Mouse (Mus musculus) embryonic facial prominence, embryonic 13.5 days (tissue): ENCODE results near the gene Dgkg. TPM values are rescaled to one million over a fixed set of nuclear protein-coding genes. Genes with fewer than 3 reads are reported as not detected.

Source experiments
- ATAC-seq: fragments of 200-750 bp; cut with Nextera tagmentation; 2 replicates; pipeline ENCODE4 v1.8.0; 2017; ENCODE audit warnings: low read depth; ENCODE audit not compliant: insufficient number of reproducible peaks, insufficient read depth, low FRiP score, low TSS enrichment
- H3K27ac ChIP-seq: fragments of 300-500 bp; sonication (generic); 2 replicates; pipeline ENCODE4 v1.5.1; 2015; ENCODE audit warnings: moderate library complexity, mild to moderate bottlenecking, inconsistent platforms
- H3K27me3 ChIP-seq: fragments of 300-500 bp; sonication (generic); 2 replicates; pipeline ENCODE4 v1.6.1; 2015; ENCODE audit warnings: mild to moderate bottlenecking, inconsistent platforms
- H3K36me3 ChIP-seq: fragments of 300-500 bp; sonication (generic); 2 replicates; pipeline ENCODE4 v1.6.1; 2015; ENCODE audit warnings: mild to moderate bottlenecking, inconsistent platforms
- H3K4me1 ChIP-seq: fragments of 300-500 bp; sonication (generic); 2 replicates; pipeline ENCODE4 v1.6.1; 2015; ENCODE audit warnings: inconsistent platforms
- H3K4me2 ChIP-seq: fragments of 300-500 bp; sonication (generic); 2 replicates; pipeline ENCODE4 v1.6.1; 2015; ENCODE audit warnings: moderate library complexity, mild to moderate bottlenecking, inconsistent platforms
- H3K4me3 ChIP-seq: fragments of 300-500 bp; sonication (generic); 2 replicates; pipeline ENCODE4 v1.5.1; 2015; ENCODE audit warnings: mild to moderate bottlenecking, inconsistent platforms
- H3K9ac ChIP-seq: fragments of 300-500 bp; sonication (generic); 2 replicates; pipeline ENCODE4 v1.6.1; 2015; ENCODE audit warnings: mild to moderate bottlenecking, inconsistent platforms
- H3K9me3 ChIP-seq: fragments of 300-500 bp; sonication (generic); 2 replicates; pipeline ENCODE4 v1.6.1; 2016; ENCODE audit warnings: inconsistent platforms
- WGBS: fragments of 180-500 bp; shearing (Covaris S2); methylation state at CpG from one replicate; pipeline ENCODE4 v1.1.7; 2015; ENCODE audit warnings: mixed read lengths; 5-methylcytosine and 5-hydroxymethylcytosine counted together
- polyA plus RNA-seq: library from polyadenylated mRNA; unstranded; fragments of >200 nt; fragmentation: Nextera tagmentation; extraction: Ambion mirVana; gene quantifications from 2 replicates; pipeline ENCODE4 v1.2.1, GENCODE M21; 2015

The Dgkg gene
- polyA plus RNA-seq, 1 experiment from 2014 or later, result 0.13 TPM

GRCm38 (mm10) chr16:22589619-22590018 is 67.4 kb downstream of the Dgkg start:
- 70% methylated on average over 5 of the region's 5 CpGs for WGBS
- no peak for ATAC-seq
- H3K4me2 ChIP-seq, result no peak overlapping the region
- no peaks in the 10 kb centered on the region for H3K4me1 ChIP-seq
- H3K9ac ChIP-seq, result no peak overlapping the region
- no peaks in the 10 kb centered on the region for H3K9me3 ChIP-seq
- H3K27me3 ChIP-seq, result no peaks in the 10 kb centered on the region
- no peaks in the 10 kb centered on the region for H3K36me3 ChIP-seq
- no peak overlapping the region for H3K4me3 ChIP-seq
- H3K27ac ChIP-seq, result no peak overlapping the region

DNA sequence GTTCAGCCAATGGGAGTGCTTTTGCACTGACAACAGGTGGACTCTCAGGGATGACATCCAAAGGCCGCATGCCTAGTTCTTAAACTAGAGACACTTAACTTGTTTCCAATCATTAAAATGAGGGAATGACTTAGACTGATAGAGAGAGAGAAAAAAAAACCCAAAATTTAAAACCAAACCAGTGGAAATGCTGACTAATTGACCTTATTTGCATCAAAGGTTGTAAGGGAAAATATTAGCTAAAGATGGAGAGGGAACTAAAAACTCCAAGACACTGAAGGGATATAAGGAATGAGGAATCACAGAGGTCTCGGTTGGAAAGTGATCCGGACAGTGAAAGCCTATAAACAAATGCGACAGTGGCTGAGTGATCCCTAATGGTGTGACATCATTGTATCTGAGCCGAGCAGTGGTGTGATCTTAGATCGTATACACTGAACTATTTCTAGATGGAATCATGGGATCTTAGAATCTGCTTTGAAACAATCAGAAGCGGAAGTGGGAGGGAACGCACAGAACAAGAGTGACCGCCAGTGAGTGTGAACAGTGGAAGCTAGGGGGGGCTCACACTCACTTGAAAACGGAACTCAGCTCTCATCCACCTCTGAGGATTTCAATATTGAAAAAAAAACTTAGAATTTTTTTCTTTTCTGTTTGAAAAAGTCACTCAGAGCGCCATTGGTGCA is 70.7 kb downstream of the Dgkg start:
- Histone ChIP-seq H3K9me3 (no peaks in the 10 kb centered on the region), H3K27ac (no peak overlapping the region), H3K4me2 (no peak overlapping the region), H3K9ac (no peak overlapping the region), H3K36me3 (no peaks in the 10 kb centered on the region), H3K27me3 (no peaks in the 10 kb centered on the region), H3K4me3 (no peak overlapping the region), H3K4me1 (peaks cover 9% of the 10 kb centered on the region)
- no peak for ATAC-seq
- 81% methylated on average over 11 of the region's 11 CpGs for WGBS

DNA sequence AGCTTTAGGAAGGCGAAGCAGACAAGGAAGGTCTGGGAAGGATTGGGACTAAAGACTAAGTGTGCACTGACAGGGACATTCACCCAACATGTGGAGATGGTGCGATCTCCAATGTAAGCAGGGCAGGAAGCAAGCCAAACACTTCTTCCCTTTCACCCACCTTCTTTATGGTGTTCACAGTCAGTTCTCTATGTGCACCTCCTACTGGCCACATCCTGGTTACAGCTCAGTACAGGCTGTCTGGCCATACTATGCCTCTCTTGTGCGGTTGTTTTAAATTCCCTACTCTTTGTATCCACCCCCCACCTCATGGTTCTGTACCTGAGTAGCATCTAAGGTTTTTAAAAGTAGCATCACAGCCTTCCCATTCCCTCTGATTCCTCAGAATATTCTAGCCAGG is 71.5 kb downstream of the Dgkg start:
- Histone ChIP-seq H3K4me2 (no peak overlapping the region), H3K27ac (no peak overlapping the region), H3K27me3 (no peaks in the 10 kb centered on the region), H3K4me1 (peaks cover 9% of the 10 kb centered on the region), H3K36me3 (no peaks in the 10 kb centered on the region), H3K4me3 (no peak overlapping the region), H3K9ac (no peak overlapping the region), H3K9me3 (no peaks in the 10 kb centered on the region)
- ATAC-seq, result no peak
- 83% methylated on average over 3 of the region's 3 CpGs for WGBS

- H3K4me1 ChIP-seq, result peaks cover 9% of the 10 kb centered on the region
- no peaks in the 10 kb centered on the region for H3K9me3 ChIP-seq
- 64% methylated on average over 2 of the region's 2 CpGs for WGBS
- no peak overlapping the region for H3K4me3 ChIP-seq
- H3K4me2 ChIP-seq, result no peak overlapping the region
- no peak for ATAC-seq
- no peak overlapping the region for H3K9ac ChIP-seq
- no peaks in the 10 kb centered on the region for H3K36me3 ChIP-seq
- no peaks in the 10 kb centered on the region for H3K27me3 ChIP-seq
- no peak overlapping the region for H3K27ac ChIP-seq
These were observed 73.6 kb downstream of the Dgkg start for GRCm38 (mm10) chr16:22583401-22583800.

DNA sequence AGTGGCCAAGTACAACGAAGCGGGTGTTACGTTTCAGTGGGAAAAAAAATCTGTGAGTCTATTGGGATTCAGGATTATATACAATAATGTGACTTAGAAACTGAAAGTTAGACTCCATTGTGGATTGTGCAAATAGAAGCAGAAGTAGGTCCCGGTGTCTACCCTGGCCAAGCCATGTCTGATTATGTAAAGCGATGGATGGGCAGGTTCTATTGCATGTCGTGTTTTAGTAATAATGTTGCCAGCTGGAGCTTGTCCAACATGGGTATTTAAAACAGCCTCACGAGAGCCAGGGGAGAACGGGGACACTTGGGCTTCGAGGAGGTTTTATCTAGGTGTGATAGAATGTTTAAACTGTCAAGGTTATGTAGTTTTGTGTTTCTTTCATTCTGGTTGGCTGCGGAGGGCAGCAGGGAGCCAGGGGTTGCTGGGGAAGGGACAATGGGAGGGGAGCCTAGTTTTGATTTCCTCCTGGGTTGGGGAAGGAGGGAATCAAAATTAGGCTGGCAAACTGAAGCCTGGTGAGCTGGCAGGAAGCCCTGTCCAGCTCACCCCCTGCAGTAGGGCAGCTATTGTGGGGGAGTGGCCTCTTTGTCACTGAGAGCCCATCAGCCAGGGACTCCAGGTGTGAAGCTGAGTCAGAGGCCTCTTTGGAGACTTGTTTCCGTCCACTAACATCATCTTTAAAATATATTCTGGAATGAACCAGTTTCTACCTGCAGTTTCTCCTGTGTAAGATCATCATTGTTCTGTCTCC is 74.7 kb downstream of the Dgkg start:
- 53% methylated on average over 11 of the region's 11 CpGs for WGBS
- Histone ChIP-seq H3K4me2 (no peak overlapping the region), H3K27me3 (no peaks in the 10 kb centered on the region), H3K4me1 (peaks cover 9% of the 10 kb centered on the region), H3K27ac (no peak overlapping the region), H3K9me3 (no peaks in the 10 kb centered on the region), H3K36me3 (no peaks in the 10 kb centered on the region), H3K9ac (no peak overlapping the region), H3K4me3 (no peak overlapping the region)
- no peak for ATAC-seq

DNA sequence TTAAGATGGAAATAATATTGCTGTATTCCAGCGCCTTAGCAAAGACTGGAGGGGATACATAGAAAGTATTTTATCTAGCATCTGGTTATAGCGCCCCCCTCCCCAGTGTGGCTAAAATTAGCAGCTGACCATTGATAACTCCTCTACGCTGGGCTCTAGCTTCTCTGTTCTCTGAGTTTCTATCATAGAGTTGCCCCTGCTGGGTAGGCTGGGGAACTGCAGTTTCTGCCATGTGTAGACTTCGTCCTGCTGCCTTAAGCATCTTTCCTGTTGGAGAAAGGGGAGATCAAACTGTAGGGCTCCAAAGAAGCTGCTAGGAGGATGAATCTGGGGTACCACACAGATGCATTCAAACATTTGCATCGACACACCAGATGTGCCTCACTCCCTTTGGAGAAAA is 76.9 kb downstream of the Dgkg start:
- Histone ChIP-seq H3K27me3 (0 out of 2 replicates have a peak, but pooled peaks cover 3% of the 10 kb centered on the region), H3K9ac (no peak overlapping the region), H3K9me3 (no peaks in the 10 kb centered on the region), H3K4me1 (peaks cover 9% of the 10 kb centered on the region), H3K27ac (no peak overlapping the region), H3K36me3 (no peaks in the 10 kb centered on the region), H3K4me3 (no peak overlapping the region), H3K4me2 (no peak overlapping the region)
- 40% methylated on average over 5 of the region's 5 CpGs for WGBS
- ATAC-seq, result no peak

- WGBS, result 77% methylated on average over 10 of the region's 10 CpGs
- Histone ChIP-seq H3K27ac (no peak overlapping the region), H3K4me2 (no peak overlapping the region), H3K4me3 (no peak overlapping the region), H3K9ac (no peak overlapping the region), H3K36me3 (no peaks in the 10 kb centered on the region), H3K27me3 (0 out of 2 replicates have a peak, but pooled peaks cover 5% of the 10 kb centered on the region), H3K4me1 (peaks cover 10% of the 10 kb centered on the region), H3K9me3 (no peaks in the 10 kb centered on the region)
- no peak for ATAC-seq
These were observed 78.1 kb downstream of the Dgkg start for GRCm38 (mm10) chr16:22578883-22579282.

- ATAC-seq, result no peak
- Histone ChIP-seq H3K9ac (no peak overlapping the region), H3K4me1 (peaks cover 11% of the 10 kb centered on the region), H3K36me3 (no peaks in the 10 kb centered on the region), H3K9me3 (no peaks in the 10 kb centered on the region), H3K4me3 (no peak overlapping the region), H3K4me2 (no peak overlapping the region), H3K27ac (no peak overlapping the region), H3K27me3 (peaks cover 12% of the 10 kb centered on the region)
- WGBS, result 58% methylated on average over 8 of the region's 8 CpGs
These were observed 79.4 kb downstream of the Dgkg start for GRCm38 (mm10) chr16:22577656-22578055.

GRCm38 (mm10) chr16:22574164-22574563 is 82.9 kb downstream of the Dgkg start:
- 65% methylated on average over 7 of the region's 7 CpGs for WGBS
- Histone ChIP-seq H3K27me3 (peaks cover 28% of the 10 kb centered on the region), H3K4me2 (no peak overlapping the region), H3K36me3 (no peaks in the 10 kb centered on the region), H3K9ac (no peak overlapping the region), H3K4me3 (no peak overlapping the region), H3K27ac (no peak overlapping the region), H3K4me1 (0 out of 2 replicates have a peak, but pooled peaks cover 2% of the 10 kb centered on the region), H3K9me3 (no peaks in the 10 kb centered on the region)
- no peak for ATAC-seq

GRCm38 (mm10) chr16:22572641-22573341 is 84.2 kb downstream of the Dgkg start:
- 22% methylated on average over 21 of the region's 21 CpGs for WGBS
- Histone ChIP-seq H3K36me3 (no peaks in the 10 kb centered on the region), H3K4me3 (0 out of 2 replicates have a peak overlapping the region, but pooled peaks have one; percentile 1), H3K9ac (no peak overlapping the region), H3K4me1 (0 out of 2 replicates have a peak, but pooled peaks cover 2% of the 10 kb centered on the region), H3K4me2 (peak overlapping the region; percentile 34), H3K9me3 (no peaks in the 10 kb centered on the region), H3K27me3 (peaks cover 28% of the 10 kb centered on the region), H3K27ac (peak overlapping the region; percentile 51)
- peak; percentile 87 for ATAC-seq

- Histone ChIP-seq H3K9ac (no peak overlapping the region), H3K4me3 (no peak overlapping the region), H3K27ac (no peak overlapping the region), H3K27me3 (no peaks in the 10 kb centered on the region), H3K36me3 (no peaks in the 10 kb centered on the region), H3K9me3 (no peaks in the 10 kb centered on the region), H3K4me2 (no peak overlapping the region), H3K4me1 (no peaks in the 10 kb centered on the region)
- ATAC-seq, result no peak
- 71% methylated on average over 3 of the region's 3 CpGs for WGBS
These were observed 92.1 kb downstream of the Dgkg start for GRCm38 (mm10) chr16:22564907-22565272.
